Mouse (Mus musculus) gonadal fat pad, adult 2 months (tissue): Measurements from ENCODE around the gene Rere. TPM values are rescaled to one million over a fixed set of nuclear protein-coding genes. Genes with fewer than 3 reads are reported as not detected.
"Not testable (repeated sequence)": the region's sequence is repeated elsewhere in the genome, so short reads cannot be mapped to it uniquely, and the experiment has no call there.

Experiments
- DNase-seq: peaks from one replicate; pipeline ENCODE4 v3.0.0-alpha.2; 2012; ENCODE audit warnings: low read depth
- polyA plus RNA-seq: library from polyadenylated mRNA; depleted of rRNA; stranded (reverse); fragments of >200 nt; gene quantifications from 2 replicates; pipeline ENCODE4 v1.2.3, GENCODE M21; 2012

Gene Rere
- polyA plus RNA-seq, 1 experiment: 16.9 TPM

GRCm38 (mm10) chr4:150461427-150462189, 180.2 kb downstream of the Rere start:
- DNase-seq: no peak

DNA sequence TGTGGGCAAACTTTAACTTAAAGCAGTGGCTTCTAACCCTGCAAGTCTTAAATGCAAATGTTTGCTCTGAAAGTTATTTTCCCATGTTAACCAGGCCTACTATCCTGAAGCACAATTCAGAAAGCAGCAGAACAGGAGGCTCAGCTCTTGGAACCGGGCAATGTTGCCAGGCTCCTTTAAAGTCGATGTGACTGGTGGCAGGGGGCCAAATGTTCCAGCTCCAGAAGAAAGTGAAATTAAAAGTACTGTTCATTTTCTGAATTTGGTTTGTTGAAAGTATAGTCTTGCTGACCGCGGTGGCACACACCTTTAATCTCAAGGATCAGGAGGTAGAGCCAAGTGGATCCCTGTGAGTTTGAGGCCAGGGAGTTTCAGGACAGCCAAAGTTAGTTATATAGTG, 180.9 kb downstream of the Rere start:
- no peak for DNase-seq

DNA sequence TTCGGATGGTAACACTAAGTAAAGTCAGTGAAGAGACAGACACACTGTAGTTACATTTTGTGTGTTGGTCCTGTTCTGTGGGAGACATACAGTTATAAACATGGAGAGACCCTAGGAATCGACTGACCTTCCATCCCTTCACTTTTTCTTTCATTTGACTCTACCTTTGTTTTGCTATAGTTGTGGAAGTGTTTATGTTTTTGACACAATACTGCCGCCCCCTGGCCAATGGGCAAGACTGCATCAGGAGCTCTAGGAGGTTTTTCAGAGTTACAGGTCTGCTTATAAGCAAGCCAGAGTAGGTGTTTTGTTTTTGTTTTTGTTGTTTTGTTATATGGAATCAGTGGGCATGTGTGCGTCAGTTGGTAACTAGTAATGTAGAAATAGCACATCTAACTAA, 184.3 kb downstream of the Rere start:
- no peak for DNase-seq

DNA sequence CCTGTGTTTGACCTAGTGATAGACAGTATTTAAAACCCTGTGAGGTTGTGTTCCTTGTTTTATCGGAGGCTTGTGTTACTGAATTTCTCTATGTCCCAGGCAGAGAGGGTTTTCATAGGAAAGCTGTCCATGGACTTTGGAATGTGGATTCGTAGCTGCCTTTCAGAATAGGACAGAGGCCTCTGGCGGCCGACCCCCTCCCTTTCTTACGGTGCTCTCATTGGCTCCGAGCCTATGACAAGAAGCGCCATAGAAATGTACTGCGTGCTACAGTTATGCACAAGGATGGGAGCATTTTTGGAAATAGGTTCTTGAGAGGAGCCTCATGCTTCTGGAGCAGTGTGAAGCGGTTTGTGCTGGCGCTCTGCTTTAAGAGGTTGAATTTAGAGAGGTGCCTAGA, 187.8 kb downstream of the Rere start:
- DNase-seq: no peak

GRCm38 (mm10) chr4:150470674-150471328, 189.4 kb downstream of the Rere start:
- DNase-seq: no peak

- no peak for DNase-seq
These were observed 191.4 kb downstream of the Rere start for GRCm38 (mm10) chr4:150472751-150473436.

DNA sequence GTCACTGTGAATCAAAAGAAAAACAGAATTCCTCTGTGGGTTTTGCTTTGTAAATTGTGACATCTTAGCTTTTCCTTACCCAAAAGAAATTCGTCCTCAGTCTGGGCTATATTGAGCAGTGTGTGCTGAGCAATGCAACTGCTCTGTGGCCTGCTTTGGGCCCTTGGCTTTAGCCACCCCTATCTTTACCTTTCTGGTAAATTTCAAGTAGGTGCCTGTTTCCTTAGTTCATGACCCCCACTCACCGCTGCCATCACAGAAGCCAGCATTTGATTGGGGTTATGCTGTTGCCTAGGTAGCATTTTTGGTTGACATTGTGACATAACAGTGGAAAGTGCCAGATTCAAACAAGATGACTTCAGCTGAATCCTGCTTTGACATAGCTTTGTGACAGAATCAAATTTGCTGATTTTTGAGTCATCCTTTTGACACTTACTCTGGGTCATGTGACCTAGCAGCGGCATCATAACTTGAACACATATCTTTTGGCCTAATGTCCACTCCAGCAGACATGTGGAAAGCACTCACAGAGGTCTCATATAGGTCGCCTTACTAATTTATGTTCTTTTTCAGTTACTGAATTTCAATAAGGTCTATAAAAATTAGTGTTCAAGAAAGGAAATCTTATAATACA, 192.1 kb downstream of the Rere start:
- no peak for DNase-seq

GRCm38 (mm10) chr4:150474086-150474485, 192.6 kb downstream of the Rere start:
- DNase-seq: no peak

GRCm38 (mm10) chr4:150476258-150476657, 194.8 kb downstream of the Rere start:
- no peak for DNase-seq

- no peak for DNase-seq
These were observed 196.6 kb downstream of the Rere start for GRCm38 (mm10) chr4:150478006-150478405.

- DNase-seq: not testable (repeated sequence)
These were observed 201.6 kb downstream of the Rere start for GRCm38 (mm10) chr4:150483081-150483480.

DNA sequence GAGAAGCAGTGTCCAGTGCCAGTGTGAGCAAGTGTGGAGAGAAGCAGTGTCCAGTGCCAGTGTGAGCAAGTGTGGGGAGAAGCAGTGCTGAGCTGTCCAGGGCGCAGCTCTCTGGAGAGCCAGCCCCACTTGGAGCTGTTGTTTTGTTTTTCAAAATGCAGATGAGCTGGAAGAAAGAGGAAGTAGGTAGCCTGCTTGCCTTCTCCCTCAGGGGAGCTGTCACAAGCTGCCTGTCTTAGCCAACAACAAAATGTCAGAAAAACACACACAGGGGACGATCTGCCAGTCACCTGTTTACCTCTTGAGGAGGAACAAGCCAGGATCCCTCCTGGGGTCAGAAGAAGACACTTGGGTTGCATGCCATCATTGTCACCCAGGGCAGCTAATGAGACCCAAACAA, 204.7 kb downstream of the Rere start:
- DNase-seq: no peak

DNA sequence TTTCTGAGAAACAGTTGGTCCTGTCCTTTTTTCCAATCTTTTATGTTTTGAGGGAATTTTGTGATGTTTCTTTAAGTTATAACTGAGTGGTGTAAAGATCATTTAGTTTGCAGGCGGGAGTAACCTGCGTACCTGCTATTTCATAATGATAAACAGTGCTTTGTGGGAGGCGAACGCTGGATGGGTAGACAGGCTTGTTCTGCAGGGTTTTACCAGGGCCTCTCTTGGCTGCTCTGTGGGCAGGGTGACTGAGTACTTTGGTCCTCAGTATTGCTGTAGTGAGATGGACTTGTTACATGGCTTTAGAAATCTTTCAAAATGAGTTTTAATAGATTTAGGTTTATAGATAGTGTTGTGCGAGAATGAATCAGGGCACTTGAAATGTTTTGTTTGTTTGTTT, 205.7 kb downstream of the Rere start:
- DNase-seq: no peak

- DNase-seq: no peak
These were observed 206.8 kb downstream of the Rere start for GRCm38 (mm10) chr4:150488096-150488748.

GRCm38 (mm10) chr4:150488767-150489166, 207.3 kb downstream of the Rere start:
- DNase-seq: no peak

DNA sequence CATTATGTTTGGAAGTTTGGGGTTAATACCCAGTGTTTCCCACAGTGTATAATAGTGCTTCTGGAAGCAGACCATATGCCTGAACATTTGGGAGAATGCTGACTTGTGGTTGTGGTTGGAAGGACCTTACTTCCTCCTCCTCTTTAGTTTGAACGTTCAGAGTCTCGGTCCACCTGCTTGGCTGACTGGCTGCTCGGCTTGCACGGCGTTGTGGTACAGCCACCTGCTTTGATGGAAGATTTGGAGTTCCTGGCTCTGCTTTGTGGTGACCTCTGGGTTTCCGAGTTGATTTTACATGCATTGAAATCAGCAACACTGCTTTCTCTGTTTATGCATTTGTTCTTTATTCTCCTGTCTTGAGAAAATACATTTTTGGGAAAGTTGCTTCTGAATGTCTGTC, 208.6 kb downstream of the Rere start:
- no peak for DNase-seq

DNA sequence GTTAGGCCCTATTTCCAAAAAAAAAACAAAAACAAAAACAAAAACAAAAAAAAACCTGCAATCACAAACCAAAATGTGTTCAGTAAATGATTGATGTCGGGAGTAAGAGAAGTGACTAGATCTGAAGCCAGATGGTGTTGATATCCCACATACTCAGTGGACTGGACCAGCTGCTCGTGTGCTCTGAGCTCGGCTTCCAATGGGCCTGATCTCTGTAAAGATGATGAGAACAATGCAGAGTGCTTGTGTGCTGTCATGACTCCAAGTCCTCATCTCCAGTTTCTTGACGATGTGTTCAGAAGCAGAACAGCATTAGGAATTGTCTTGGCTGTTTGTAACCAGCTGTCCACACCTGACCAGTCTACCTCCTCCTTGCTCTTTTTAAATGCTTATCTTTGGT, 210.3 kb downstream of the Rere start:
- DNase-seq: no peak

DNA sequence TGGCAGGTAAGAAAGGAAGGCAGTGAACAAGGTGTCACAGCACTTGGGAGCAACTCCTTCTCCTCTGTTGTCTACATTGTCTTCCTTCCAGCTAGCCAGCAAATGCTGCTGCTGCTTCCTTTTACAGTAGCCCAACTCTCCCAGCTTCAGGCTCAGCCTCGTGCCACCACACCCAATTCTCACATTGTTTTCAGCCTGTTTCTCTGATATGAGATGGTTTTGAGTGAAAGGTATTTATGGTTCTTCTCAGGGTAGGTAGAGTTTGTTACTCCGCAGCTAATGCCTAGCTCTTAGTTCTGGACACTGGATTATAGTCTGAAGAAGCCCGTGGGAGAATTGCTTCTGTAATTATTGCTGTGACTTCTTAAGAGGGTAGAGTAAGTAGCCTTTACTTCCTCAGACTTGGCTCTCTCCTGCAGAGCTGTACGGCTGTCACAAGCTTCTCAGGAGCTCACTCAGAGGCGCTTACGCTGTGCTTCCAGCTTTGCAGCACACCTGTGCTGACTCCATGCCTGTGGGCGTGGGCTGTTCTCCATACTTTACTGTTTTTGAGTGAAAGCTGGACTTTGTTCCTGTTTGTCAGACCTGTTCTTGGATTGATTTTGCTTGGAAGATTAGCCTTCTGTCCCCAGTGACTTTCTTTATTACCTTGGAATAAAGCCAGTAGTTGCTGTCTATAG, 212.0 kb downstream of the Rere start:
- no peak for DNase-seq

- DNase-seq: not testable (repeated sequence)
These were observed 212.5 kb downstream of the Rere start for GRCm38 (mm10) chr4:150493938-150494330.

DNA sequence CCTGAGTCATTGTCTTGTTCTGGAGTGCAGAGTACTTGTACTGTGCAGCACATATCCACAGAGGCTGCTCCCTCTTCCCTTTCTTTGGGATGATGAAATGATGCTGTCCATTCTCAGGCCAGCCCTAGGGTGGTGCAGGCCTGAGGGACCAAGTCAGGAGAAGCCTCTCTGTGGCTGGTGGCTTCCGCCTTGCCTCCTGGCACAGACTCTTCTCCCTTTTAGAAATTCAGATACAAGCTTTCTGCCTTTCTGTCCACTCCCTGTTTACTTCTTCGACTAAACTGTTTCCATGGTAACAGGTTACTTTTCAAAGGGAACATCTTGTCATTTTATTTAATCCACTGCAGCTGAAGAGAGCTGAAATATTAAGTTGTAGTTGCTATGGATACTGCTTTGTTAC, 214.1 kb downstream of the Rere start:
- no peak for DNase-seq

GRCm38 (mm10) chr4:150504304-150505021, 223.0 kb downstream of the Rere start:
- DNase-seq: no peak
